Mouse (Mus musculus) erythroid progenitor cell, adult 5-6 weeks (primary cell): ENCODE data around the gene Timp3. TPM values are rescaled to one million over a fixed set of nuclear protein-coding genes. Genes with fewer than 3 reads are reported as not detected.

Experiments
- ATAC-seq: replicated peaks from 2 replicates; pipeline ENCODE4 v1.8.0; 2016; ENCODE audit warnings: moderate number of reproducible peaks, mild to moderate bottlenecking, moderate TSS enrichment, inconsistent platforms; ENCODE audit not compliant: poor library complexity, low FRiP score, severe bottlenecking
- total RNA-seq, 2 experiments: library from RNA; stranded (forward) in 1 of 2; stranded (reverse) in 1 of 2; fragments of 150-400 nt in 1 of 2; fragments of 186-747, 209-891 nt in 1 of 2; gene quantifications; 2 replicates each; pipeline versions ENCODE4 v1.2.3 to v1.2.4; 2015 to 2017; ENCODE audit warnings: low replicate concordance in 2 of 2

Timp3 gene
- total RNA-seq, 2 experiments from 2014 or later, result not detected

GRCm38 (mm10) chr10:86295454-86296098 lies 4.6 kb upstream of the Timp3 start:
- ATAC-seq, result no peak

GRCm38 (mm10) chr10:86296111-86296510 lies 4.1 kb upstream of the Timp3 start:
- ATAC-seq, result peak; percentile 61

GRCm38 (mm10) chr10:86297307-86297706 lies 2.9 kb upstream of the Timp3 start:
- ATAC-seq, result no peak

- no peak for ATAC-seq
These were observed 1.8 kb upstream of the Timp3 start for GRCm38 (mm10) chr10:86298326-86298725.

GRCm38 (mm10) chr10:86299795-86300194 lies 377 bp upstream of the Timp3 start:
- ATAC-seq, result no peak

GRCm38 (mm10) chr10:86301117-86301490 lies 932 bp downstream of the Timp3 start:
- ATAC-seq, result no peak

- no peak for ATAC-seq
These were observed 1.6 kb downstream of the Timp3 start for GRCm38 (mm10) chr10:86301593-86302317.

- no peak for ATAC-seq
These were observed 2.1 kb downstream of the Timp3 start for GRCm38 (mm10) chr10:86302318-86302648.

- no peak for ATAC-seq
These were observed 2.8 kb downstream of the Timp3 start for GRCm38 (mm10) chr10:86302761-86303494.

GRCm38 (mm10) chr10:86303495-86303876 lies 3.3 kb downstream of the Timp3 start:
- ATAC-seq, result no peak

GRCm38 (mm10) chr10:86304583-86304982 lies 4.4 kb downstream of the Timp3 start:
- ATAC-seq, result no peak

- ATAC-seq, result no peak
These were observed 7.1 kb downstream of the Timp3 start for GRCm38 (mm10) chr10:86307235-86307634.

- ATAC-seq, result no peak
These were observed 10.4 kb downstream of the Timp3 start for GRCm38 (mm10) chr10:86310527-86310926.

GRCm38 (mm10) chr10:86312976-86313375 lies 12.8 kb downstream of the Timp3 start:
- no peak for ATAC-seq

- ATAC-seq, result no peak
These were observed 13.3 kb downstream of the Timp3 start for GRCm38 (mm10) chr10:86313448-86313847.

GRCm38 (mm10) chr10:86315513-86315912 lies 15.3 kb downstream of the Timp3 start:
- no peak for ATAC-seq

GRCm38 (mm10) chr10:86317633-86318032 lies 17.5 kb downstream of the Timp3 start:
- no peak for ATAC-seq

GRCm38 (mm10) chr10:86318552-86319140 lies 18.5 kb downstream of the Timp3 start:
- ATAC-seq, result no peak

- ATAC-seq, result no peak
These were observed 19.4 kb downstream of the Timp3 start for GRCm38 (mm10) chr10:86319526-86319925.

GRCm38 (mm10) chr10:86320204-86320603 lies 20.0 kb downstream of the Timp3 start:
- ATAC-seq, result no peak

GRCm38 (mm10) chr10:86321194-86321593 lies 21.0 kb downstream of the Timp3 start:
- ATAC-seq, result no peak
